Mouse (Mus musculus) midbrain, postnatal 0 days (tissue): ENCODE results near the gene Zhx3. TPM values are rescaled to one million over a fixed set of nuclear protein-coding genes. Genes with fewer than 3 reads are reported as not detected.

Experiments
- ATAC-seq: fragments of 200-750 bp; cut with Nextera tagmentation; 2 replicates; pipeline ENCODE4 v1.8.0; 2017; ENCODE audit warnings: moderate number of reproducible peaks, mild to moderate bottlenecking, moderate TSS enrichment, moderate library complexity; ENCODE audit not compliant: low FRiP score
- DNase-seq: peaks from one replicate; pipeline ENCODE4 v3.0.0-alpha.2; 2015; ENCODE audit warnings: low spot score
- H3K27ac ChIP-seq: fragments of 300-500 bp; sonication (generic); 2 replicates; pipeline ENCODE4 v1.5.1; 2014; ENCODE audit warnings: low read depth, mild to moderate bottlenecking, low read length, mixed read lengths
- H3K27me3 ChIP-seq: fragments of 300-500 bp; sonication (generic); 2 replicates; pipeline ENCODE4 v1.6.1; 2014; ENCODE audit warnings: low read length, control low read depth, mixed read lengths; ENCODE audit not compliant: insufficient read depth
- H3K36me3 ChIP-seq: fragments of 300-500 bp; sonication (generic); 2 replicates; pipeline ENCODE4 v1.6.1; 2014; ENCODE audit warnings: low read length, control low read depth, mixed read lengths; ENCODE audit not compliant: insufficient read depth
- H3K4me1 ChIP-seq: fragments of 300-500 bp; sonication (generic); 2 replicates; pipeline ENCODE4 v1.6.1; 2014; ENCODE audit warnings: mild to moderate bottlenecking, control low read depth, antibody characterized with exemption, low read length, mixed read lengths; ENCODE audit not compliant: insufficient read depth
- H3K4me2 ChIP-seq: fragments of 300-500 bp; sonication (generic); 2 replicates; pipeline ENCODE4 v1.6.1; 2014; ENCODE audit warnings: low read depth, mild to moderate bottlenecking, low read length, mixed read lengths; ENCODE audit not compliant: poor library complexity, severe bottlenecking
- H3K4me3 ChIP-seq: fragments of 300-500 bp; sonication (generic); 2 replicates; pipeline ENCODE4 v1.5.1; 2014; ENCODE audit warnings: low read depth, mild to moderate bottlenecking, low read length, moderate library complexity
- H3K9ac ChIP-seq: fragments of 300-500 bp; sonication (generic); replicated peaks from 2 replicates; pipeline ENCODE4 v1.6.1; 2014; ENCODE audit warnings: mild to moderate bottlenecking, low read length, moderate library complexity, mixed read lengths; ENCODE audit not compliant: poor library complexity, severe bottlenecking
- H3K9me3 ChIP-seq: fragments of 300-500 bp; sonication (generic); 2 replicates; pipeline ENCODE4 v1.6.1; 2016; ENCODE audit warnings: low read length, control low read depth
- CTCF ChIP-seq: IDR thresholded peaks from 2 replicates; pipeline ENCODE4 v1.5.1; 2016; ENCODE audit warnings: antibody characterized with exemption, mild to moderate bottlenecking
- WGBS: fragments of 180-500 bp; shearing (Covaris S2); extraction: QIAGEN DNeasy Blood & Tissue Kit; methylation state at CpG from one replicate; pipeline ENCODE4 v1.1.7; 2014; 5-methylcytosine and 5-hydroxymethylcytosine counted together
- polyA plus RNA-seq: library from polyadenylated mRNA; unstranded; fragments of >200 nt; fragmentation: Nextera tagmentation; extraction: Ambion mirVana; gene quantifications from 2 replicates; pipeline ENCODE4 v1.2.1, GENCODE M21; 2015
- total RNA-seq: library from RNA; depleted of rRNA; stranded (reverse); fragments of >200 nt; gene quantifications from 2 replicates; pipeline ENCODE4 v1.2.3, GENCODE M21; 2014

Zhx3 gene
- total and polyA plus RNA-seq, 2 experiments from 2014 or later, result 18.7 to 43.9 TPM

DNA sequence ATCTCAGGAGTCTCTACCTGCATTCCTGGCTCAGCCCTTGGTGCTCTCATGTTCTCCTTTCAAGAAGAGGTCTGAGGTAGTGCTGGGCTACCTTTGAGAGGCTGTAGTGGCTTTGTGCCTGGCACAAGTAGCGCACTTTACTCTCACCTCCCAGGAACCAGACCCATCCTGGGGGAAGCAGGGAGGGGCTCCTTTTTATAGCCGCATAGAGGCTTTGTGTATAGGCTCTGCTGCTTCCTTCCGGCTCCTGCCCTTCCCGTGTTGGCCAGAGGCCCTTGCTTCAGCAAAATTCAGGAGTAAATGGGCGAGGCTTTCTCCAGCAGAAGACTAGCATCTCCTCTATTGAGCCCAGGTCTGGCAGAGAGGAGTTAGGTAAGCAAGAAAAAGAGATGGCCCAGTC, 134.4 kb downstream of the Zhx3 start:
- DNase-seq (no peak), ATAC-seq (no peak)
- 72% methylated on average over 5 of the region's 5 CpGs for WGBS
- no peaks in the 10 kb centered on the region for H3K9me3 ChIP-seq
- no peak overlapping the region for H3K9ac ChIP-seq
- H3K27me3 ChIP-seq, result no peaks in the 10 kb centered on the region
- H3K27ac ChIP-seq, result no peak overlapping the region
- no peak overlapping the region for H3K4me2 ChIP-seq
- peaks cover 19% of the 10 kb centered on the region; the same call in 1 of the 2 replicates for H3K4me1 ChIP-seq
- H3K4me3 ChIP-seq, result no peak overlapping the region
- no peak for TF ChIP-seq CTCF
- no peaks in the 10 kb centered on the region; the same call in 1 of the 2 replicates for H3K36me3 ChIP-seq

DNA sequence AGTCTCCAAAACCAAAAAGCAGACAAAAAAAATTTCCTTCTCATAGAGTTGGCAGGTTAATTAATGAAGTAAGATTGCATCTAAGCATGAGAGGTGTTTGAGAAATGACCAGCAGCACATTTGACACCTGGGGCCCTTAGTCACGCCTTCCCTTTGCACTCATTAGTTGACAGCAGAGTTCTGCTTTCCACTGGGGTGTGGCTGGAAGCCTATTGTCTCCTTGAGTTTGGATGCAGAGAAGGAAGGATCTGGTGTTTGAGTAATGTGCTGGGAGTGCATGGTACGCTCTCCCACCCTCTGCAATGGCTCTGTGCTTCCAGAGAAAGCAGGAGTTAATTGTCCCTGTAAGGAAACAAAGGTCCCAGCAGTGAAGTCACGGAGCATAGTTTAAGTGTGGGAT, 136.3 kb downstream of the Zhx3 start:
- 93% methylated on average over 3 of the region's 3 CpGs for WGBS
- Histone ChIP-seq H3K9me3 (no peaks in the 10 kb centered on the region), H3K9ac (no peak overlapping the region), H3K4me3 (no peak overlapping the region), H3K27ac (no peak overlapping the region), H3K4me1 (peaks cover 27% of the 10 kb centered on the region), H3K4me2 (no peak overlapping the region), H3K27me3 (no peaks in the 10 kb centered on the region), H3K36me3 (no peaks in the 10 kb centered on the region; the same call in 1 of the 2 replicates)
- no peak for TF ChIP-seq CTCF
- ATAC-seq (no peak), DNase-seq (no peak)

DNA sequence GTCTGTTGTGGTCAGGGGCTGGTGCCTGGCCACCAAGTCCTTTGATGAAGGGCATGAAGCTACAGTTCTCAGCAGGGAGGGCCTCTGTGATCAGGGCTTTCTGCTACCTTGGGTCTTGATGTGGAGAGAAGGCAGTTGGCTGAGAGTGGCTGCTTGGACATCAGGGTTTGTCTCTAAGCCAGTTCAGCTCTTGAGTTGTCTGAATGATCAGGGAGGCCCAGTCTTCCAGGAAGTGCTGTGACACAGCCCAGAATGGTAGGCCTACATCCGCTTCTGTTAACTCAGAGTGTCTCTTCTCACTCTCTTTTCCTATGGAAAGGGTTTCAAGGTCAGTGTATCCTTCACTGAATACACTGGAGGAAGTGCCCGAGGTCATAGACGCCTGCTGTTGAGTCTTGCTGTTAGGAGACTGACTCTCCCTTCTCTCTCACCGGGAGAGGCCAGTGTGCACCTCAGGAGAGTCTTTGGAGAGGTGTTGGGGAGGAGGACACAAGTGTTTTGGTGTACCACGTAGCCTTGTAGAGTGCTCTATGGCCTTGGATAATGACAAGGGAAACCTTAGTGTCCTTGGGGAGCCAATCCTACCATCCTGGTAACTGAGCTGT, 137.0 kb downstream of the Zhx3 start:
- ATAC-seq, result no peak
- H3K4me3 ChIP-seq, result no peak overlapping the region
- no peak overlapping the region for H3K4me2 ChIP-seq
- WGBS, result 82% methylated on average over 5 of the region's 5 CpGs
- H3K9me3 ChIP-seq, result no peaks in the 10 kb centered on the region
- H3K27ac ChIP-seq, result no peak overlapping the region
- DNase-seq, result no peak
- H3K4me1 ChIP-seq, result peaks cover 27% of the 10 kb centered on the region
- H3K27me3 ChIP-seq, result no peaks in the 10 kb centered on the region
- no peak for TF ChIP-seq CTCF
- no peak overlapping the region for H3K9ac ChIP-seq
- no peaks in the 10 kb centered on the region; the same call in 1 of the 2 replicates for H3K36me3 ChIP-seq

DNA sequence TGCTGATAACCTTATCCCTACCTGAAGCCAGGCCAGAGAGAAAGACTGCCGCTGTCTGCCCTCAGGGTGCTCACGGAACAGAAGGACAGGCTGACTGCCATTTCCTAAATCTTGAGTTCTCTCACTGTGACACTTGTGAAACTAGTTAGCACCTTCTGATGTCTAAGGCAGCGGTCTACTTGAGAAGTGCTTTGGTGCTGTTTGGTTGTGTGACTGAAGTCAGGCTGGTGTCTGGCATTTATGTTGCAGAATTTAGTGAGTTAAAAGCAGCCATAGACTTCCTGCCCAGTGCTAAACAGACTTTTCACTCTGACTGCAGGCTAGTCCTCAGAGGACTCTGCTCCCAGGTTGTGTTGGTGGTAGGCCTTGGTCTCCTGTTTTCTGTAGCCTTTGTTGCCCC, 138.5 kb downstream of the Zhx3 start:
- Histone ChIP-seq H3K9me3 (no peaks in the 10 kb centered on the region), H3K9ac (no peak overlapping the region), H3K27ac (no peak overlapping the region), H3K27me3 (no peaks in the 10 kb centered on the region), H3K4me2 (peak overlapping the region; percentile 2; the same call in 1 of the 2 replicates), H3K36me3 (no peaks in the 10 kb centered on the region; the same call in 1 of the 2 replicates), H3K4me3 (no peak overlapping the region), H3K4me1 (peaks cover 27% of the 10 kb centered on the region)
- ATAC-seq (no peak), DNase-seq (no peak)
- 88% methylated on average over 3 of the region's 3 CpGs for WGBS
- TF ChIP-seq CTCF, result no peak

DNA sequence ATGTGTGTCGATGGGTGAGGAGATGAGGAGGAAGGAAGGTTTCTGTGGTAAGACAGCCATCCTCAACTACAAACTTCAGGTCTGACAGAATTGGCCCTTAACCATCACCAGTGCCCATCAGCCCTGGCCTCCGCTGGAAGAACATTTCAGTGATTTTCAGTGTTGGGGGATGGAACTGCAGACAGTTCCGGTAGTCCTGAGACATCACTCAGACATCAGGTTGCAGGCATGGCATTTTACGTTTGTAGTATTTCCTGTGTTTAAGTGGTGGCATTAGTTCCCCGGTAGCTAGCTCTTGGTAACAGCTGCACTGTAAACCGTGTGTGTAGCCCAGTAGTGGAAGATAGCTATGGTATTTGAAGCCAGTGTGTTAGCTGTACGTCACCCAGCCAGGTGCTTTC, 139.7 kb downstream of the Zhx3 start:
- Histone ChIP-seq H3K4me1 (peaks cover 23% of the 10 kb centered on the region), H3K9ac (peak overlapping the region; percentile 44), H3K27me3 (no peaks in the 10 kb centered on the region), H3K4me3 (peak overlapping the region; percentile 86), H3K27ac (no peak overlapping the region), H3K9me3 (no peaks in the 10 kb centered on the region), H3K4me2 (peak overlapping the region; percentile 96), H3K36me3 (no peaks in the 10 kb centered on the region; the same call in 1 of the 2 replicates)
- no peak for ATAC-seq
- TF ChIP-seq CTCF, result no peak
- no peak for DNase-seq
- WGBS, result 60% methylated on average over 7 of the region's 7 CpGs

DNA sequence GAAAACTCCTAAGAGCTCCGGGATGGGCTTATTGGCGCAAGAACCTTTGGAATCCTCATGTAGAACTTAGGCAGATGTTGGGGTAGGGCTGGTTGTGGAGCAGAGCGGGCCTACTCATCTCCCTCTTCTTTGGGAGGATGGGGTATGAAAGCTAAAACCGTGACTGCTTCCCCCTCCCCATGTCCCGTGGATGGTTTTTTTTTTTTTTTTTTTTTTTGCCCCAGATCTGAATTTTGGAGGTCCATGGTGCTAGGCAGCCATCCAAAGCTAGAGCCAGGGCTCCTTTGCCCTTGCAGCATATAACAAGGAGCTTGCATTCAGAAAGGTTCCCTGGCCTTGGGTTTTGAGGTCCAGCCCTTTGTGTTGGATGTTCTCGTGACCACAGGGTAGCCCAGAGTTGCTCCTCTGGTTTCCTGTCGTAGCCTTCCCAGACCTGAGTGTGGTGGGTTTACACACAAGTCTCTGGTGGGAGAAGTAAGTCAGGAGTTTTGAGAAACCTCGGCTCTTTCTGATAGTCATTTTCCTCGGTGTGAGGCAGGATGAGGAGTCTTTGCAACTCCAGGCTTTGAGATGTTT, 140.3 kb downstream of the Zhx3 start:
- no peak for TF ChIP-seq CTCF
- Histone ChIP-seq H3K27ac (peak overlapping the region; percentile 38; the same call in 1 of the 2 replicates), H3K36me3 (no peaks in the 10 kb centered on the region; the same call in 1 of the 2 replicates), H3K9me3 (no peaks in the 10 kb centered on the region), H3K4me2 (peak overlapping the region; percentile 96), H3K4me1 (peaks cover 23% of the 10 kb centered on the region), H3K27me3 (no peaks in the 10 kb centered on the region), H3K4me3 (peak overlapping the region; percentile 86), H3K9ac (peak overlapping the region; percentile 99)
- WGBS, result 37% methylated on average over 9 of the region's 9 CpGs
- no peak for DNase-seq
- no peak for ATAC-seq
